Mouse (Mus musculus) cerebral cortex, adult 2 months (tissue): ENCODE measurements around the gene Wdr90.

Experiments
- WGBS: fragments of 180-500 bp; shearing (Covaris S2); methylation state at CpG from one replicate; pipeline ENCODE4 v1.1.7; 2018; 5-methylcytosine and 5-hydroxymethylcytosine counted together

The Wdr90 gene

GRCm38 (mm10) chr17:25860832-25861703 lies at the start of gene Wdr90:
Wdr90 (minus strand) TSS chr17:25861501.
- WGBS, result 2% methylated on average over 65 of the region's 65 CpGs

- 49% methylated on average over 2 of the region's 2 CpGs for WGBS
These were observed 46.3 kb upstream of the Wdr90 start for GRCm38 (mm10) chr17:25907640-25908039.

DNA sequence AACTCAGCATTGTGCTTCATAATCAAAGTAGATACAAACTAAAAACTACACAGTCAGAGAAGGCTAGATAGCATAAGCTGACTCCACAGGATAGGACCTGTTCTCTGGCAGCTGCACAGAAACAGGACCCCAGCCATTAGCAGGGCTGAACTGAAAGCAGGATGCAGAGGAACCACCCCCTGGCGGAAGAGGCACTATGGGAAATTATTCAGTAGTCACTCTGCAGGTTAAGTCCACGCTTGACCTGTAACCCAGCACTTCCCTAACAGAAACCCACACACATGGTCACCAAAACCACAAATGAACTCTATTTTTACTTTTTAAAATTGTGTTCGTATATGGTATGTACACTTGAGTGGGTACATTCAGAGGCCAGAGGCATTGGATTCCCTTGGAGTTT lies 41.8 kb upstream of the Wdr90 start:
- 78% methylated on average over 3 of the region's 3 CpGs for WGBS

GRCm38 (mm10) chr17:25900193-25900592 lies 38.9 kb upstream of the Wdr90 start:
- WGBS, result 89% methylated on average over 1 of the region's 1 CpGs

GRCm38 (mm10) chr17:25895891-25896290 lies 34.6 kb upstream of the Wdr90 start:
- 71% methylated on average over 12 of the region's 12 CpGs for WGBS

- 50% methylated on average over 2 of the region's 2 CpGs for WGBS
These were observed 34.1 kb upstream of the Wdr90 start for GRCm38 (mm10) chr17:25895415-25895814.

DNA sequence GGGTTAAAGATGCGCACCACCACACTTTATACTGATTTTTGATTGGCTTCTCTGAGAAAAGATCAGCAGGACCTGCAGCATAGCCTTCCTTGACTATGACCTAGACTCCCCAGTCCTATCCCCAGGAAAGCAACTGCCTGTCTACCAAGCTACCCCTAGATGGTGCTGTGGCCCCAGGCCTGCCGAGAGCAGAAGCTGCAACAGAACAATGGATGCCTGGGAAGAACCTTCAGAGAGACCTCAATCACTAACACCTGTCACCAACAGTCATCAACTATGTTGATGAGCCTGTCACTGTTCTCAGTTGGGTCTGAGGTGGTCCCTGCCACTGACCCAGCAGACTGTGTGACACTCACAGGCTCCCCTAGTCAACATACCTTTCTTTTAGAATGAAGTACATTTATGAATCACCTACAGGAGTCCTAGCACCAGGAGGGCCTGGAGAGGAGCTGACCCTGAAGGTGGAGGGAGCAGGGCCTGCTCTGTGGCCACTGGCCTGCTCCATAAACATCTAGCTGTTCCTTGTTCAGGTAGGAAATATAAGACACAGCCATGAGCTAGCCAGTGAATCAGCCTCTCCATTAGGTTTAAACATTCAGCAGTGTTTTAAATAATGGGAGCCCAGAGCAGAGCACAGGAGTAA lies 32.8 kb upstream of the Wdr90 start:
- WGBS, result 40% methylated on average over 2 of the region's 2 CpGs

- WGBS, result 30% methylated on average over 3 of the region's 3 CpGs
These were observed 27.5 kb upstream of the Wdr90 start for GRCm38 (mm10) chr17:25888837-25889236.

DNA sequence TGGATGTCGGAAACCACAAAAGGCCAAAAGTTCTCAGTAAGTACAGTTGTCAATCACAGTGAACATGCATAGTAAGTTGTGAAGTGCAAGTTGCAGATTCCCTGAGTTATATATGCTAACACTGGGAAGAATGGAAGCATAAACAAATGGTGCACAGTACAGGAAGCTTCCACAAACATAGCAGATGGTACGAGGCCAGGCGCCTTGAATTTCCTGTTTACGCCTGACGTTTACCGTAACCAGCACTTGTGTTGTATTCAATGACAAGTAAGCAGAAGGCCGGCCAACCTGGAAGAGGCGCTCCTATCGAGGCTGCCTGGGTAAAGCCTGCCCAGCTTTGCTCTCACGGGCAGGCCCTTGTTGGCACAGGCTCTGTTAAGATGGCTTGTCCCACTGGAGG lies 26.2 kb upstream of the Wdr90 start:
- 66% methylated on average over 10 of the region's 10 CpGs for WGBS

DNA sequence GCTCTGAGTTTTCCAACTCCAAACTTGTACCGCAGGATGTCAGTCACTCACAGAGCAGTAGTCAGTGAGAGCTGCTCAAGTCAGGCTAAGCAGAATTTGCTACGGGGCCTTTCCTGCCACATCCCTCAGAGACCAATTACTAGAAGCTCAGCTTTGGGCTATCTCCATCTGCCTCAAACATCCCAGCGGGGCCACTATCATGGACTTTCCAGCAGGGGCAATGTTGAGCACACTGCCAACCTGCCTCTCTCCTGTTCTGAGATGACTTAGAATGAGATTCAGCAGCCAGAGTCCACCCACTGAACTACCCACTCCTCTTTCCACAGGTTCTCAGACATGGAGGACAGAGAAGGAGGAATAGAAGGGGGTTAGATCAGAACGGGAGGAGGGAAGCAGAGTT lies 24.3 kb upstream of the Wdr90 start:
- WGBS, result 50% methylated on average over 4 of the region's 4 CpGs

GRCm38 (mm10) chr17:25883824-25884223 lies 22.5 kb upstream of the Wdr90 start:
- WGBS, result 91% methylated on average over 3 of the region's 3 CpGs

GRCm38 (mm10) chr17:25883268-25883667 lies 22.0 kb upstream of the Wdr90 start:
- WGBS, result 80% methylated on average over 8 of the region's 8 CpGs

GRCm38 (mm10) chr17:25882306-25882705 lies 21.0 kb upstream of the Wdr90 start:
- 69% methylated on average over 5 of the region's 5 CpGs for WGBS

GRCm38 (mm10) chr17:25881691-25882090 lies 20.4 kb upstream of the Wdr90 start:
- 45% methylated on average over 4 of the region's 4 CpGs for WGBS

- 25% methylated on average over 5 of the region's 5 CpGs for WGBS
These were observed 19.8 kb upstream of the Wdr90 start for GRCm38 (mm10) chr17:25880913-25881641.

DNA sequence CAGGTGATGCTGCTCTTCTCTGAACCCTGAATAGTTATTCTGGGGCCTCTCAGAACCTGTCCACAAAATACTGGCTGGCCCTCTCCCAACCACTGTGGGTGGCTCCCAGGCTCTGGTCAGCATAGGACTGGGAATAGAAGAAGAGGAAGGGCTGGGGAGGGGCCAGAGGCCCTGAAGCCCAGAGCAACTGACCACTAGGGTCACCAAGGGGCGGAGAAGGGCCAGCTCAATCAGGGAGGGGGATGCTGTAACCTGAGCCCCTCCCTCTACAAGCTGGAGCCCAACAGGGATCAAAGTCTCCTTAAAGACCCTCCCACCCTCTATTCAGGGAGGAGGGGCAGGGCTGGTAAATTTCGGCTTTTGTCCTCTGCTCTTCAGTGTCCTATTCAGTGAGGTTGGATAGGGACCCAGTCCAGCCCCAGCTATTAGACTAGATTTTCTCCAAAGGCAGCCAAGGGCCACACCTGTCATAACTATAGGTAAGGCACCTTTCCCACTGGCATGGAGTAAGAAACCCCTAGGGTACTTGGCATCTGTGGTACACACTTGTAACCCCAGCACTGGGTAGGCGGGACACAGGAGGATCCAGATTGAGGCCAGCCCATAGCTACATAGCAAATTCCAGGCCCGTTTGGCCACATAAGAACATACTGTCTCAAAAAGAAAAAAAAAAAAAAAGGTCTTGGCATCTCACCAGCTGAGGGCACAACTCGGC lies 19.1 kb upstream of the Wdr90 start, which contains the start of gene Wfikkn1:
Gene Wfikkn1 (minus strand): TSS at position 663 of the 715 bp plus-strand sequence.
- 34% methylated on average over 5 of the region's 5 CpGs for WGBS

DNA sequence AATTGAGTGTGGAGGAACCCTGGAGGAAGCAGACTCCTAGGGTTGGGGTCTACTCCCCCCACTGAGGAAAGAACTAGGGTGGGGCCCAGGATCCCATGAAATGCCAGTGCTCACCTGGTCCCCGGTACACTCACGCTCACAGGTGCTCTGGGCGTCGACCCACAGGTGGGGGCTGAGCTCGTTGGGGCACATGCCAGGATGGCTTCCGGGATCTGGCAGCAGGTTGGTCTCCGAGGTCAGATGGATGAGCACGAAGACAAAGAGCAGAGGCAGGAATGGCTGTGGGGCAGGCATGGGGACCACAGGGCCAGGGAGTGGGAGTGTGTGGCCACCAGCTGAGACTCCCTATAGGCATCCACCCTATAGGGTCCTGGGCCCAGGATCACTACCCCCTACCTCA lies 18.4 kb upstream of the Wdr90 start:
- WGBS, result 74% methylated on average over 8 of the region's 8 CpGs

- 47% methylated on average over 4 of the region's 4 CpGs for WGBS
These were observed 18.0 kb upstream of the Wdr90 start for GRCm38 (mm10) chr17:25879261-25879660.

GRCm38 (mm10) chr17:25878611-25879180 lies 17.4 kb upstream of the Wdr90 start:
- 89% methylated on average over 19 of the region's 19 CpGs for WGBS

- WGBS, result 90% methylated on average over 32 of the region's 32 CpGs
These were observed 16.7 kb upstream of the Wdr90 start for GRCm38 (mm10) chr17:25877741-25878610.
